In genomic region chr8:105990856-105991387, GRCm38 (mm10) we compare ENCODE assay signal across 8 mouse cellular contexts. TPM values are rescaled to one million over a fixed set of nuclear protein-coding genes. Genes with fewer than 3 reads are reported as not detected.
DNase-seq lines count a peak whose midpoint lies in the region; ATAC-seq lines count a peak whose summit lies in the region.

Gene Dus2 (plus strand): TSS chr8:105991337.

- H3K4me1 ChIP-seq in embryonic facial prominence, embryonic 13.5 days, result no peaks in the 10 kb centered on the region

- H3K27ac ChIP-seq in embryonic facial prominence, embryonic 13.5 days, result no peak within 1 kb of the TSS

- peak; percentile 89 for DNase-seq in A20 (ENCODE audit: low read depth, low spot score)
- peak; percentile 60 to 78 for DNase-seq in adrenal gland, postnatal 4 days (ENCODE audit: low spot score in 2 of 2)
- DNase-seq in heart, adult 9 months (ENCODE audit: low spot score in 2 of 2), result peak; percentile 60 to 78
- DNase-seq in kidney, adult 9 months, result peak; percentile 84
- DNase-seq in liver, result peak; percentile 87
- peak; percentile 81 to 95 for DNase-seq in spleen, postnatal 4 days (ENCODE audit: low spot score in 2 of 2)

- no peaks in the 10 kb centered on the region for H3K36me3 ChIP-seq in embryonic facial prominence, embryonic 13.5 days

- H3K4me2 ChIP-seq in embryonic facial prominence, embryonic 13.5 days, result peak within 1 kb of the TSS; percentile 39

- 11% methylated on average over 15 of the region's 15 CpGs for WGBS in embryonic facial prominence, embryonic 13.5 days

- no peaks in the 10 kb centered on the region for H3K9me3 ChIP-seq in embryonic facial prominence, embryonic 13.5 days

- H3K4me3 ChIP-seq in embryonic facial prominence, embryonic 13.5 days, result no peak within 1 kb of the TSS

- ATAC-seq in embryonic facial prominence, embryonic 13.5 days (ENCODE audit: insufficient number of reproducible peaks, insufficient read depth, low FRiP score, low TSS enrichment, low read depth), result peak; percentile 62; the same call in 1 of the 2 replicates
- peak; percentile 84 for ATAC-seq in monocyte, adult 5-6 weeks (replicated peaks; ENCODE audit: insufficient number of reproducible peaks, low FRiP score, low TSS enrichment, poor library complexity, severe bottlenecking)

- H3K9ac ChIP-seq in embryonic facial prominence, embryonic 13.5 days, result peak within 1 kb of the TSS; percentile 40; the same call in 1 of the 2 replicates

- no peaks in the 10 kb centered on the region for H3K27me3 ChIP-seq in embryonic facial prominence, embryonic 13.5 days

RNA-seq across cellular contexts. Expression of gene Dus2, which starts in this region (rescaled TPM):
- 10 to 100 TPM; 15.0 to 15.3 TPM for total RNA-seq in adrenal gland, postnatal 4 days (2021)
- 26.7 and 27.9 TPM in 2 replicates for polyA plus RNA-seq in embryonic facial prominence, embryonic 13.5 days (2015; fragmentation: Nextera tagmentation; extraction: Ambion mirVana)
- total RNA-seq in monocyte, adult 5-6 weeks (2017), result 4.4 to 16.1 TPM (median 14.3 TPM) in 3 replicates
